Mouse (Mus musculus): ENCODE data around the gene Mdm4. TPM values are rescaled to one million over a fixed set of nuclear protein-coding genes. Genes with fewer than 3 reads are reported as not detected.
"Not testable (repeated sequence)": the region's sequence is repeated elsewhere in the genome, so short reads cannot be mapped to it uniquely, and the experiment has no call there.

The Mdm4 gene
- polyA plus RNA-seq, 1 experiment from 2014 or later: 33.3 TPM

DNA sequence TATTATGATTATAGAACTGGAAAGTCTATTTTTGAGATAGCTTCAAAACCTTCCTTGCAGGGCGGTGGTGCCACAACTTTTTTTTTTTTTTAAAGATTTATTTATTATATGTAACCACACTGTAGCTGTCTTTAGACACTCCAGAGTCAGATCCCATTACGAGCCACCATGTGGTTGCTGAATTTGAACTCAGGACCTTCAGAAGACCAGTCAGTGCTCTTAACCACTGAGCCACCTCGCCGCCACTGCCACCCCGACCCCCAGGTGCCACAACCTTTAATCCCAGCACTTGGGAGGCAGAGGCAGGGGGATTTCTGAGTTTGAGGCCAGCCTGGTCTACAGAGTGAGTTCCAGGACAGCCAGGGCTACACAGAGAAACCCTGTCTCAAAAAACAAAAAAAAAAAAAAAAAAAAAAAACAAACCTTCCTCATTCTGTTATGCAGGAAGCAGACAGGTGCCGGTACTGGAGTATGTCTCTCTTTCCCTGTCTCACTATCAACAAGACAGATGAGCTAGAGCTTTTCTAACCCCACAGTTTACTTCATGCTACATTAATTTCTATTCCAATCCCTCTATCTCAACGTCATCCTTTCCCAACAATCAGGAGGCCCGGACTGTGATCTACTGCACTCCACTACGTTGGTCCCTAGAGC is 13.5 kb downstream of the Mdm4 start:
- H3K4me2 ChIP-seq: no peak overlapping the region
- H3K9ac ChIP-seq: no peak overlapping the region
- H3K4me1 ChIP-seq: no peaks in the 10 kb centered on the region
- no peak overlapping the region for H3K4me3 ChIP-seq (replicated peaks)
- WGBS: 90% methylated on average over 9 of the region's 9 CpGs
- H3K9me3 ChIP-seq: no peaks in the 10 kb centered on the region
- H3K36me3 ChIP-seq: peaks cover 25% of the 10 kb centered on the region
- H3K27ac ChIP-seq: no peak overlapping the region
- H3K27me3 ChIP-seq (replicated peaks): no peaks in the 10 kb centered on the region
- no peak for ATAC-seq (ENCODE audit: insufficient read depth, low FRiP score, low read depth)

DNA sequence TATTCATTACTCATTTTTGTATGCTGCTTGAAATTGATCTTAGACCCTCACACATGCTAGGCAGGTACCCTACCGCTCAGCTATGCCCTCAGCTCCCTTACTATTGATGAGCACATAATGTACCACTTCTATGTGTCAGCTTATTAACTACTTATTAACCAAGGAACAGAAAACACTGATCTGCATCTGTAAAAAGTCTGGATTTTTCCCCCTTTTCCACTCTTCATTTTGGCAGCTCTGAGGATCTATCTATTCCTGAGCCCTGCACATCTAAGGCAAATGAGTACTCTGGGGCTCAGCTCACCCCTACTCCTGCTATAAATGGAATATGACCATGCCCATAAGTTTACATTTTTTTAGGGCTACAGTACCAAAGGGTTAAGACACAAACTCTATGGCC is 16.2 kb downstream of the Mdm4 start:
- Histone ChIP-seq H3K4me2 (no peak overlapping the region), H3K4me3 (replicated peaks) (no peak overlapping the region), H3K4me1 (no peaks in the 10 kb centered on the region), H3K27me3 (replicated peaks) (no peaks in the 10 kb centered on the region), H3K36me3 (peaks cover 33% of the 10 kb centered on the region), H3K9ac (no peak overlapping the region), H3K9me3 (no peaks in the 10 kb centered on the region), H3K27ac (no peak overlapping the region)
- 93% methylated on average over 1 of the region's 1 CpGs for WGBS
- no peak for ATAC-seq (ENCODE audit: insufficient read depth, low FRiP score, low read depth)

DNA sequence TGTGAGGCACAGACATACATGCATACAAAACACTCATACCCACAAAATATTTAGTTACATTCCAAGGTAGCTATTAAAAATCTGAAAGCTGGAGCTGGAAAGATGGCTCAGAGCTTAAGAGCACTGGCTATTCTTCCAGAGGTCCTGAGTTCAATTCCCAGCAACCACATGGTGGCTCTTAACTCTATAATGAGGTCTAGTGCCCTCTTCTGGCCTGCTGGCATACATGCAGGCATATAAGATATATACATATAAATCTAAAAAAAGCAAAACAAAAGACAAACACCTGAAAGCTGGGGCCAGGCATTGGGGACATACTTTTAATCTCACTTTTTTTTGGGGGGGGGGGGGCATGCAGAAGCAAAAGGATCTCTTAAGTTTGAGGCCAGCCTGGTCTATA is 17.0 kb downstream of the Mdm4 start:
- no peaks in the 10 kb centered on the region for H3K27me3 ChIP-seq (replicated peaks)
- H3K9me3 ChIP-seq: no peaks in the 10 kb centered on the region
- no peak overlapping the region for H3K27ac ChIP-seq
- H3K4me3 ChIP-seq (replicated peaks): no peak overlapping the region
- H3K4me2 ChIP-seq: no peak overlapping the region
- H3K4me1 ChIP-seq: no peaks in the 10 kb centered on the region
- no peak for ATAC-seq (ENCODE audit: insufficient read depth, low FRiP score, low read depth)
- H3K9ac ChIP-seq: no peak overlapping the region
- H3K36me3 ChIP-seq: peaks cover 32% of the 10 kb centered on the region

DNA sequence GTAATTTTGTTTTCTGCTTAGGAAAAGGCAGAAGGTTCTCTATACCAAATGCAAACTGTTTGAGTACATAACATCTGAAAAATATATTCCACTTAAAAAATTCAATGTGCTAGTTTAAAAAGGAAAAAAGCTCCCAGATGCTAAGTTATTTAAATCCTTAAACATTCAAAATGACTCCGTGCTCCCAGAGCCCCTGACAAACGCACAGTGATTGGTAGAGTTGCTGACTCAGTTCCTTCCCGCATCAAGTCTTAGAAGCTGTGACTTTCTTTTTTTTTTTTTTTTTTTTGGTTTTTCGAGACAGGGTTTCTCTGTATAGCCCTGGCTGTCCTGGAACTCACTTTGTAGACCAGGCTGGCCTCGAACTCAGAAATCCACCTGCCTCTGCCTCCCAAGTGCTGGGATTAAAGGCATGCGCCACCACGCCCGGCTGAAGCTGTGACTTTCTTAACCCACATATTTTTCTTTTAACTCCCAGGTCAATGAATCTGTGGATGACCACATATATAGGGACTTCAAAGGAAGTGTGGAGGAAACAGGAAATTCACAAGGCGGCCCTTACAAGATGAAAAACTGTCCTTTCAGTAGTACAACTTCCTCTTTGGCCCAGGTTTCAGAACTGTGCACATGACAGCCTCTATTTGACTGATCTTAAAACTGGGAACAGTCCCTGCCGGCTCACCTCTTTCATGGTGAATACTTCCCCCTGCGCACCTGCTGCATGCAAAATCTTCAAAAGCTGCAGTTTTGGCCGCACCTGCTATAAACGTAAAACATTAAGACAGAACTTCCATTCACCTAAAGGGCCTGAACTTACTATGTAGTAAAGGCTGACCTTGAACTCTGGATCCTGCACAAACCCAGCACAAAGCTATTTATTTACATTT is 18.2 kb downstream of the Mdm4 start:
- no peaks in the 10 kb centered on the region for H3K4me1 ChIP-seq
- no peaks in the 10 kb centered on the region for H3K9me3 ChIP-seq
- no peak overlapping the region for H3K4me3 ChIP-seq (replicated peaks)
- no peak overlapping the region for H3K9ac ChIP-seq
- no peak overlapping the region for H3K4me2 ChIP-seq
- H3K36me3 ChIP-seq: peaks cover 26% of the 10 kb centered on the region
- ATAC-seq (ENCODE audit: insufficient read depth, low FRiP score, low read depth): no peak
- H3K27me3 ChIP-seq (replicated peaks): no peaks in the 10 kb centered on the region
- WGBS: 86% methylated on average over 12 of the region's 13 CpGs
- H3K27ac ChIP-seq: no peak overlapping the region

DNA sequence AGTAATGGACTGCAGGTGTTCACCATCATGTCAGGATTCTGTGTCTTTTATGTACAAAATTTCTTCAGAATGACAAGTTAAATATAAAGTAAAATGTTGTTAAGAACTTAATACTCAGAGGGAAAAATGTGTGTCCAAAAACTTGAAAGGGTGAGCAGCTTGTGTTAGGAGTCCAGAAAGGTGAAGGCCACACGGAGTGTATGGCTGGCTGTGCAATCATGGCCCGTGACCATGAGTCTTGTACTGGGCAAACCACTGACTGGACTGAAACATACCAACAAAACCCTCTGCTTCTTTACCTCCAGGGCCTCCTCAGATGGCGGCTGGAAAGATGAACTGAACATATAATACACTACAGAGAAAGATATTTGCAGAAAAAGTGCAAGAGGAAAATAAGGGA is 23.8 kb downstream of the Mdm4 start:
- Histone ChIP-seq H3K9ac (no peak overlapping the region), H3K27ac (no peak overlapping the region), H3K4me1 (no peaks in the 10 kb centered on the region), H3K27me3 (replicated peaks) (no peaks in the 10 kb centered on the region), H3K4me2 (no peak overlapping the region), H3K9me3 (no peaks in the 10 kb centered on the region), H3K4me3 (replicated peaks) (no peak overlapping the region), H3K36me3 (peaks cover 28% of the 10 kb centered on the region)
- ATAC-seq (ENCODE audit: insufficient read depth, low FRiP score, low read depth): no peak
- WGBS: 74% methylated on average over 3 of the region's 3 CpGs

DNA sequence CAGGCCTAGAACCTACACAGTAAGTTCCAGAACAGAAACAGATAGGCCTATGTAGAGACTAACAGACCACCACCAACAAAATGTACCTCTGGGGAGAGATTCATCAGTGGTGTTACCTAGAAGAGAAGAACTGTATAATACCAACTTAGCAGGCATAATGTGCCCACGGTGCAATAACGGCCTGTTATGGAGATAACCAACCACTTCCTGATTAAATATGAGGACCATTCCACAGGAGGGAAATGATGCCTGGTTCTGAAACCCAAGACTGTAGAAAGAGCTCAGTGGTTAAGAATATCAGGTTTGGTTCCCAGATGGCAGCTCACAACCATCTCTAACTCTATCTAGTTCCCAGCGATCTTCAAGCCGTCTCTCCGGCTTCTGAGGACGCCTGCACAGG is 30.0 kb downstream of the Mdm4 start:
- Histone ChIP-seq H3K9ac (no peak overlapping the region), H3K9me3 (no peaks in the 10 kb centered on the region), H3K4me1 (no peaks in the 10 kb centered on the region), H3K4me3 (replicated peaks) (no peak overlapping the region), H3K36me3 (peaks cover 25% of the 10 kb centered on the region), H3K4me2 (no peak overlapping the region), H3K27ac (no peak overlapping the region), H3K27me3 (replicated peaks) (no peaks in the 10 kb centered on the region)
- WGBS: 93% methylated on average over 6 of the region's 6 CpGs
- no peak for ATAC-seq (ENCODE audit: insufficient read depth, low FRiP score, low read depth)

DNA sequence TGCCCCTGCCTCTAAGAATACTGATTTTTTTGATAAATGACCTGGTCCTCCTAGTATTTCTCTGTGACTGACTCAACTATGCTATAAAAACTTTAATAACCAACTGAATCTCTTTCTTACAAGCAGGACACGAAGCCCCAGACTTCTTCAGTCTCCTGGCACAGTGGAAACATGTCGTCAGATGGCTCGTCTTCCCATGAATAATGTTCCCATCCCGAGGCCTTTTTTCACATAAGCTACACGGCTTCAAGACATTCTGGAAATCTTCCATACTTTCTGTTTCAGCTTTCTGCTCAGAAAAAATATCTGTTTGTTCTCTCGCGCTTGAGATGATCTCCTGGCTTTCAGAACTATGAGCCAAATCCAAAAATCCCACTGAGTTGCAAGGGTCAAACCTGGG is 38.8 kb downstream of the Mdm4 start:
- 81% methylated on average over 7 of the region's 7 CpGs for WGBS
- no peak for ATAC-seq (ENCODE audit: insufficient read depth, low FRiP score, low read depth)

DNA sequence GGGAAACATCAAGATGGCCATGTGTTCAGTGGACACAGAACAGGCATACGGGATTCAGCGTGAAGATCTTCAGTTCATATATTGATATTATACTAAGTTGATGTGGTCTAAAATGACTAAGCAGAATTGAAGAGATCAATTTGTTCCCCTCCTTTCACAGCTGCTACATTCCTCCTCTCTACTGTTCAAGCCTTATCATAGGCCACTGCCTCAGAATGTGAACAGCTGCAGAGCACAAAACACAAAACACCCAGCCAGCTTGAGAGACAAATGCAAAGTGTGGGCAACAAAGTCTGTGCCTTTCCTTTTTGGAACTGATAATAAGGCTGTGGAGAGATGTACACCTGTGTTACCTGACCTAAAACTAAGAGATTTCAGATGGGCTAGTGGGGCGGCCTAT is 39.6 kb downstream of the Mdm4 start:
- Histone ChIP-seq H3K27me3 (replicated peaks) (no peaks in the 10 kb centered on the region), H3K9me3 (no peaks in the 10 kb centered on the region), H3K27ac (no peak overlapping the region), H3K4me3 (replicated peaks) (no peak overlapping the region), H3K9ac (no peak overlapping the region), H3K36me3 (peaks cover 47% of the 10 kb centered on the region), H3K4me2 (no peak overlapping the region), H3K4me1 (no peaks in the 10 kb centered on the region)
- WGBS: 92% methylated on average over 3 of the region's 3 CpGs
- ATAC-seq (ENCODE audit: insufficient read depth, low FRiP score, low read depth): no peak

More for the DNA sequence above, 38.8 kb downstream of the Mdm4 start:
- Histone ChIP-seq H3K27ac (no peak overlapping the region), H3K4me2 (no peak overlapping the region), H3K4me1 (no peaks in the 10 kb centered on the region), H3K9me3 (no peaks in the 10 kb centered on the region), H3K9ac (no peak overlapping the region), H3K4me3 (replicated peaks) (no peak overlapping the region), H3K36me3 (peaks cover 45% of the 10 kb centered on the region), H3K27me3 (replicated peaks) (no peaks in the 10 kb centered on the region)

DNA sequence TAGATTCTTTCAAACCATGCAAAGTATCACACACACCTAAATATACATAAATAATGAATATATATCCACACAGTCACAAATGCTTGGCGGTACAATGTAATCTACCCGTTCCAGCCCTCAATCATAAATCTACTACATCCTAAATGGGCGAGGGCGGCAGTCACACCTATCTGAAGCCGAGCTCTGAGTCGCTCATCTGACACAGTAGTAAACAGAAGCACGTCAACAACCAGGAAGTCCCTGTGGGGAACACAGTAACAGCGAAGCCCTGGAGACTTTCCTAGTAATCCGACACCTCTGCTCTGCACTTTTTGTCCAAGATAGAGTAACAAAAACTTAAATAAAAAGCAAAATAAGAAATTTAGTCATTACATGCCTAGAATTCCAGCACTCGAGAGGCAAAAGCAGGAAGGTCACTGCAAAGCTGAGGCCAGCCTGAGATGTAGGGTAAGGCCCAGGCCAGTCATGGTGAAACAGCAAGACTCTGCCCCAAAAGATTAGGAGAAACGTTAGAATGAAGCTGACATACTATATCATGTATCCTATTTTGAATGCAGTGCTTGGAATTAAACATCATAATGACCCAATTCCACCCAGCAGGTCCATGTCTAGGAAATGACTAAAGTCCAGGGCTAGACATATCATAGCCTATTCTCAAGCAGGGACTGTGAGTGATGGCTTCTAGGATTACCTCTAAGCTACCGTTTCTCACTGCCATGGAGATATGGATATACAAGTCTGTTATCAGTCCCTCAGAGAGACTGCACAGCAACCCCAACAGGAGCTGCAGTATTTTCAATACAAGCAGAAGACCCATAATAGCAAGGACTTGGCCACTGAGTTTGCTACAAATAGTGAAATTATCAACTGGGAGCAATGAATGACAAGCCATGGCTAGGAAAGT is 41.6 kb downstream of the Mdm4 start:
- not testable (repeated sequence) for H3K4me2 ChIP-seq; H3K4me3 ChIP-seq (replicated peaks); H3K27me3 ChIP-seq (replicated peaks); H3K9me3 ChIP-seq; H3K27ac ChIP-seq; H3K4me1 ChIP-seq; ATAC-seq (ENCODE audit: insufficient read depth, low FRiP score, low read depth); H3K9ac ChIP-seq
- WGBS: 63% methylated on average over 12 of the region's 12 CpGs
- peaks cover 41% of the 10 kb centered on the region for H3K36me3 ChIP-seq

DNA sequence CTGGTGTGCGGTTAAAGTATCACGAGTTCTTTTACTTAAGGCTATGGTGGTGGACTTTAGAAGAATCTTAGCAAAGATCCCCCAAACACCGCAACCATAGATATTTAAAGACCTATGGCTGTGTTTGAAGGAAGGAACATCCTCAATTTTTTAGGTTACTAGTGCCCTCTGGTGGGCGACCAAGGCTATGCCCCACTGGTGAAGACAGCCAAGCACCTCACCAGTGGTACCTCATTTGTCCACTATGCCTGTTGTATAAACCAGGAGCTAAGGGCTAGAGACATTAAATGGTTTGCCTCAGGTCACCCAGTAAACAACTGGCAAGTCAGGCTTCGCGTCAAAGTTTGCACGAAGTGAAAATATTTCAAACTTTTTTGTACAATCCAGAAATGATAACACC is 47.6 kb downstream of the Mdm4 start:
- Histone ChIP-seq H3K9ac (no peak overlapping the region), H3K4me2 (no peak overlapping the region), H3K27ac (no peak overlapping the region), H3K36me3 (peaks cover 33% of the 10 kb centered on the region), H3K4me1 (no peaks in the 10 kb centered on the region), H3K9me3 (no peaks in the 10 kb centered on the region), H3K27me3 (replicated peaks) (no peaks in the 10 kb centered on the region), H3K4me3 (replicated peaks) (no peak overlapping the region)
- 54% methylated on average over 7 of the region's 7 CpGs for WGBS
- no peak for ATAC-seq (ENCODE audit: insufficient read depth, low FRiP score, low read depth)

DNA sequence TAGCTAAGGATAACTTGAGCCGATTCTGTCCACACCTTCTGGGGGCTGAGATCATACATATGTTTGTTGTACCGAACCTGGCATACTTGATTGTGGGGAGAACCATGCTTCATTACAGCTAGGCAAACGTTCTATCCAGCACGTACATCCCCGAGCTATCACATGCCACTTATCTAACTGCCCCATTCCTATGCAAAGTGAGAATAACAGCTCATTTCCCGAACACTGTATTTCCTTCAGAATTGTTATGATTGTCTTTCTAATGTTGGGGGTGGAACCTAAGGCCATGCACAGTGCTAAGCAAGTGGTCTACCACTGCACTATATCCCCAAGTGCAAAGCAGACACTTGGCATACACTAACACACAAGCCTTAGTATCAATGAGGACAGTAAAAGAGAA is 49.1 kb downstream of the Mdm4 start:
- Histone ChIP-seq H3K9me3 (no peaks in the 10 kb centered on the region), H3K27me3 (replicated peaks) (no peaks in the 10 kb centered on the region), H3K27ac (no peak overlapping the region), H3K36me3 (peaks cover 24% of the 10 kb centered on the region), H3K9ac (no peak overlapping the region), H3K4me3 (replicated peaks) (no peak overlapping the region), H3K4me1 (no peaks in the 10 kb centered on the region), H3K4me2 (no peak overlapping the region)
- ATAC-seq (ENCODE audit: insufficient read depth, low FRiP score, low read depth): no peak
- WGBS: 89% methylated on average over 6 of the region's 6 CpGs

DNA sequence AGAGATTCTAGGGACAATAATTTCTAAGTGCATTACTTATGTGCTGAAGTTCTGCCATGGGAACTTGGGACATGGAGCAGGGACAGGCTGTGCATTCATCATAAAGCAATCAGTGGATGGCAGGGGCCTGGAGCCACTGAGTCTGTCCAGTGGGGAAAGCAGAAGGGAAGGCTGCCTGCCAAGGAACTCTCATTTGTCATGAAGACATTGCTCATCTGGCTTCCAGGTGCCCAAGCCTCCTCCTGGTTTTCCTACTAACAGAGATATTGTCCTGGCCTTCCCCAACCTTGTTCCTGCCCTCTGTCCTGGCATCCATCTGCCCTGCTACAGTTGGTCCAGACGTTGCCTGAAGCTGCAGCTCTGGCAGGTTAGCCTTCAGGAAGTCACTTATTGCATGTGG is 53.0 kb downstream of the Mdm4 start:
- Histone ChIP-seq H3K4me1 (no peaks in the 10 kb centered on the region), H3K27ac (no peak overlapping the region), H3K9me3 (no peaks in the 10 kb centered on the region), H3K4me2 (no peak overlapping the region), H3K36me3 (0 out of 2 replicates have a peak, but pooled peaks cover 7% of the 10 kb centered on the region), H3K27me3 (replicated peaks) (no peaks in the 10 kb centered on the region), H3K4me3 (replicated peaks) (no peak overlapping the region), H3K9ac (no peak overlapping the region)
- 67% methylated on average over 1 of the region's 1 CpGs for WGBS
- no peak for ATAC-seq (ENCODE audit: insufficient read depth, low FRiP score, low read depth)
